Mouse (Mus musculus): Measurements from ENCODE around the gene Ttc38. TPM values are rescaled to one million over a fixed set of nuclear protein-coding genes. Genes with fewer than 3 reads are reported as not detected.

Ttc38 gene
- polyA plus RNA-seq, 1 experiment, result 8.5 TPM

DNA sequence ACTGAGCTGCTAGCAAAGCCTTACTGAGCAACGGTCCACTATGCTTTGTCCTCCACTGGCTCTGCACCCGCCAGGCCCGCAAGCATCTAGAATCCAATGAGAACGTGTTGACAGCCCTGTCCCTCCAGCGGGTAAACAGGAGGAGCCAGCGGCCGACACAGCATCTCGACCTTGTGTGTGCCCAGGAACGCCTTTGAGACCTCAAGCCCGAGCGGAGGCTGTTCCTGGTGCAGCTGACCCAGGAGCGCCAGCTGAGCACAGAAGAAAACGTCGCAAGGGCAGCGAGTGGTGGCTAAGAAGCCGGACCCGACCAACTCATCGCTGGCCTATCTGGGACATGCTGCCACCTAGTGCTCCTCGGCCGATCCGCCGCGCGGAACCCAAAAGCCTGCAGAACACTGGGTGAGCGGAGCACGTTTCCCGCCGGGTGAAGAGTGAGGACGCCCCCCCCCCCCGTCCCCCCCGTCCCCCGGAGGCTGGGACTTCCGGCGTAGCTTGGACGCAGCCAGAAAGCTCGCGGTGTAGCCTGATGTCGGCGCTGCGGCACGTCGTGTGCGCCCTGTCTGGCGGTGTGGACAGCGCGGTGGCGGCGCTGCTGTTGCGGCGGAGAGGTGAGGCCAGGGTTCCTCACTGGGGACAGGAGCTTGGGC lies 46.9 kb downstream of the Ttc38 start, which contains the start of gene Trmu:
Trmu (plus strand) TSS at position 465 of the 650 bp plus-strand sequence.
- Histone ChIP-seq H3K27ac (ENCODE audit: control insufficient read depth, insufficient read depth, low read length) (peak within 1 kb of the TSS; percentile 44), H3K4me3 (ENCODE audit: control insufficient read depth, insufficient read depth, low read length) (peak within 1 kb of the TSS; percentile 83), H3K4me1 (replicated peaks; ENCODE audit: control insufficient read depth, insufficient read depth, low read length) (peaks cover 6% of the 10 kb centered on the region), H3K27me3 (ENCODE audit: control insufficient read depth, insufficient read depth, low read length) (no peaks in the 10 kb centered on the region), H3K36me3 (ENCODE audit: control insufficient read depth, insufficient read depth, low read length) (no peaks in the 10 kb centered on the region; the same call in none of the 2 replicates)
- TF ChIP-seq CTCF (IDR thresholded peaks at IDR 0.05; ENCODE audit: borderline replicate concordance, control insufficient read depth, extremely low read depth, insufficient read depth, low read length, poor library complexity) (peak; percentile 28; the same call in 1 of the 2 replicates), POLR2A (IDR thresholded peaks at IDR 0.05; ENCODE audit: control insufficient read depth, extremely low read depth, insufficient read depth, low read length, poor library complexity) (peak; percentile 77)
- peak; percentile 83 for DNase-seq
- 2% methylated on average over 49 of the region's 50 CpGs for WGBS

DNA sequence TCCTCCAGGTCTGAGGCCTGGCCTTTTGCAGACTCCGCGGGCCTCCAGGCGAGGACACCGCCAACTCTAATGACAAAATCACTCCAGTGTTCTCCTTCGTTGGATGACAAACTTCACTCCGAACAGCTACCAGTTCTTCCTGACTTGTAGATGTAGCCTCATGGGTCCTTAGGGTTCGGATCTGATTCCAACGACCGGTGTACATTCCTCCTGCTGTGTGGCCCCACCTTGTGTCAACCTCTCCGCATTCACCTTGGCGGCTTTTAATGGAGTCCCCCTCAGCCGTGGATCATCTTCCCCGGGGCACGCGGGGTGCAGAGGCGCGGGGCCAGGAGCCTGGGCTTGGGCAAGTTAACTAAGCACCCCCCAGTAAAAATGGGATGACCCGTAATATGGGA lies 47.4 kb downstream of the Ttc38 start:
- no peaks in the 10 kb centered on the region; the same call in none of the 2 replicates for H3K36me3 ChIP-seq (ENCODE audit: control insufficient read depth, insufficient read depth, low read length)
- DNase-seq, result peak; percentile 44
- H3K27me3 ChIP-seq (ENCODE audit: control insufficient read depth, insufficient read depth, low read length), result no peaks in the 10 kb centered on the region
- H3K4me3 ChIP-seq (ENCODE audit: control insufficient read depth, insufficient read depth, low read length), result peak overlapping the region; percentile 83
- peaks cover 6% of the 10 kb centered on the region for H3K4me1 ChIP-seq (replicated peaks; ENCODE audit: control insufficient read depth, insufficient read depth, low read length)
- H3K27ac ChIP-seq (ENCODE audit: control insufficient read depth, insufficient read depth, low read length), result peak overlapping the region; percentile 44
- TF ChIP-seq CTCF (IDR thresholded peaks at IDR 0.05; ENCODE audit: borderline replicate concordance, control insufficient read depth, extremely low read depth, insufficient read depth, low read length, poor library complexity) (no peak), POLR2A (IDR thresholded peaks at IDR 0.05; ENCODE audit: control insufficient read depth, extremely low read depth, insufficient read depth, low read length, poor library complexity) (no peak)
- 1% methylated on average over 18 of the region's 18 CpGs for WGBS

- WGBS, result 94% methylated on average over 5 of the region's 5 CpGs
- no peak for TF ChIP-seq CTCF (IDR thresholded peaks at IDR 0.05; ENCODE audit: borderline replicate concordance, control insufficient read depth, extremely low read depth, insufficient read depth, low read length, poor library complexity)
- TF ChIP-seq POLR2A (IDR thresholded peaks at IDR 0.05; ENCODE audit: control insufficient read depth, extremely low read depth, insufficient read depth, low read length, poor library complexity), result no peak
- H3K36me3 ChIP-seq (ENCODE audit: control insufficient read depth, insufficient read depth, low read length), result peaks cover 8% of the 10 kb centered on the region
These were observed 53.5 kb downstream of the Ttc38 start for GRCm38 (mm10) chr15:85885606-85886005.

DNA sequence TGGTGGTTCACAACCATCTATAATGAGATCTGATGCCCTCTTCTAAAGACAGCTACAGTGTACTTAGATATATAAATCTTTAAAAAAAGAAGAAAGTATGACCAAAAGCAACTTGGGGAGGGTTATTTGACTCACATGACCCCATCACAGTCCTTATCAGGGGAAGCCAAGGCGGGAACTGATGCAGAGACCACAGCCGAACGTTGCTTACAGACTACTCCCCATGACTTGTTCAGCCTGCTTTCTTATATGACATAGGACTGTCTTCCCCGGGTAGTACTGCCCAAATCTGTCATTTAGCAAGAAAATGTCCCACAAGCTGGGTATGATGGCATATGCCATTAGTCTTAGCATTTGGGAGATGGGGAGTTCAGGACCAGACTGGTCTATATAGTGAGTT lies 57.1 kb downstream of the Ttc38 start:
- H3K4me1 ChIP-seq (replicated peaks; ENCODE audit: control insufficient read depth, insufficient read depth, low read length), result no peaks in the 10 kb centered on the region
- no peak for TF ChIP-seq POLR2A (IDR thresholded peaks at IDR 0.05; ENCODE audit: control insufficient read depth, extremely low read depth, insufficient read depth, low read length, poor library complexity)
- no peak for TF ChIP-seq CTCF (IDR thresholded peaks at IDR 0.05; ENCODE audit: borderline replicate concordance, control insufficient read depth, extremely low read depth, insufficient read depth, low read length, poor library complexity)
- no peak for DNase-seq
- H3K36me3 ChIP-seq (ENCODE audit: control insufficient read depth, insufficient read depth, low read length), result peaks cover 22% of the 10 kb centered on the region
- 94% methylated on average over 4 of the region's 4 CpGs for WGBS
- no peak overlapping the region for H3K4me3 ChIP-seq (ENCODE audit: control insufficient read depth, insufficient read depth, low read length)
- no peaks in the 10 kb centered on the region for H3K27me3 ChIP-seq (ENCODE audit: control insufficient read depth, insufficient read depth, low read length)
- no peak overlapping the region for H3K27ac ChIP-seq (ENCODE audit: control insufficient read depth, insufficient read depth, low read length)

More at GRCm38 (mm10) chr15:85885606-85886005, 53.5 kb downstream of the Ttc38 start:
- no peak for DNase-seq
- Histone ChIP-seq H3K27me3 (ENCODE audit: control insufficient read depth, insufficient read depth, low read length) (no peaks in the 10 kb centered on the region), H3K4me1 (replicated peaks; ENCODE audit: control insufficient read depth, insufficient read depth, low read length) (no peaks in the 10 kb centered on the region; the same call in 1 of the 2 replicates), H3K27ac (ENCODE audit: control insufficient read depth, insufficient read depth, low read length) (no peak overlapping the region), H3K4me3 (ENCODE audit: control insufficient read depth, insufficient read depth, low read length) (no peak overlapping the region)

DNA sequence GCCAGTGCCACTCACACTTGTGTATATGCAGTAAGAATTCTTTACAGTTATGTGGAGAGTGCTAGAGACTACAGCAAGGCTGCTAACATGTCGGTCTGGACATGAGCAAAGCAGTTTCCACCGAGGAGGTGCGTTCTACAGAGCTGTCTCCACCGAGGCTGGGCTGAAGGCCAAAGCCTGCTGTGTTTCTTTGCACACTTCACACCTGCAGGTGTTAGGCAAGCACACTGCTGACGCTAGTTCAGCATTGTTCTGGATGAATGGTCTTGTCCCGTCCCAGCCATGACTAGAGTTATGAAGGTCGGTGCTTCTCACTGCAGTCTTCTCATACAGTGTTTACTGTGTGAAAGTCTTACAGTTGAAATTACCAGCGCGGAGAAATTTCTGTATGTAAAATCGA lies 59.9 kb downstream of the Ttc38 start:
- H3K36me3 ChIP-seq (ENCODE audit: control insufficient read depth, insufficient read depth, low read length), result peaks cover 14% of the 10 kb centered on the region
- 86% methylated on average over 10 of the region's 10 CpGs for WGBS
- no peaks in the 10 kb centered on the region for H3K4me1 ChIP-seq (replicated peaks; ENCODE audit: control insufficient read depth, insufficient read depth, low read length)
- H3K27ac ChIP-seq (ENCODE audit: control insufficient read depth, insufficient read depth, low read length), result no peak overlapping the region
- TF ChIP-seq POLR2A (IDR thresholded peaks at IDR 0.05; ENCODE audit: control insufficient read depth, extremely low read depth, insufficient read depth, low read length, poor library complexity) (no peak), CTCF (IDR thresholded peaks at IDR 0.05; ENCODE audit: borderline replicate concordance, control insufficient read depth, extremely low read depth, insufficient read depth, low read length, poor library complexity) (no peak)
- H3K27me3 ChIP-seq (ENCODE audit: control insufficient read depth, insufficient read depth, low read length), result no peaks in the 10 kb centered on the region
- no peak overlapping the region for H3K4me3 ChIP-seq (ENCODE audit: control insufficient read depth, insufficient read depth, low read length)
- DNase-seq, result no peak

- H3K4me3 ChIP-seq (ENCODE audit: control insufficient read depth, insufficient read depth, low read length), result no peak overlapping the region
- peaks cover 14% of the 10 kb centered on the region for H3K36me3 ChIP-seq (ENCODE audit: control insufficient read depth, insufficient read depth, low read length)
- TF ChIP-seq CTCF (IDR thresholded peaks at IDR 0.05; ENCODE audit: borderline replicate concordance, control insufficient read depth, extremely low read depth, insufficient read depth, low read length, poor library complexity) (no peak), POLR2A (IDR thresholded peaks at IDR 0.05; ENCODE audit: control insufficient read depth, extremely low read depth, insufficient read depth, low read length, poor library complexity) (no peak)
- WGBS, result 91% methylated on average over 13 of the region's 13 CpGs
- no peaks in the 10 kb centered on the region for H3K27me3 ChIP-seq (ENCODE audit: control insufficient read depth, insufficient read depth, low read length)
- no peak for DNase-seq
- no peaks in the 10 kb centered on the region for H3K4me1 ChIP-seq (replicated peaks; ENCODE audit: control insufficient read depth, insufficient read depth, low read length)
- H3K27ac ChIP-seq (ENCODE audit: control insufficient read depth, insufficient read depth, low read length), result no peak overlapping the region
These were observed 60.5 kb downstream of the Ttc38 start for GRCm38 (mm10) chr15:85892498-85893118.
